Mouse (Mus musculus): ENCODE results near the gene Fkbp15. TPM values are rescaled to one million over a fixed set of nuclear protein-coding genes. Genes with fewer than 3 reads are reported as not detected.

Gene Fkbp15
- polyA plus RNA-seq, 1 experiment from 2014 or later, result 17.8 TPM

DNA sequence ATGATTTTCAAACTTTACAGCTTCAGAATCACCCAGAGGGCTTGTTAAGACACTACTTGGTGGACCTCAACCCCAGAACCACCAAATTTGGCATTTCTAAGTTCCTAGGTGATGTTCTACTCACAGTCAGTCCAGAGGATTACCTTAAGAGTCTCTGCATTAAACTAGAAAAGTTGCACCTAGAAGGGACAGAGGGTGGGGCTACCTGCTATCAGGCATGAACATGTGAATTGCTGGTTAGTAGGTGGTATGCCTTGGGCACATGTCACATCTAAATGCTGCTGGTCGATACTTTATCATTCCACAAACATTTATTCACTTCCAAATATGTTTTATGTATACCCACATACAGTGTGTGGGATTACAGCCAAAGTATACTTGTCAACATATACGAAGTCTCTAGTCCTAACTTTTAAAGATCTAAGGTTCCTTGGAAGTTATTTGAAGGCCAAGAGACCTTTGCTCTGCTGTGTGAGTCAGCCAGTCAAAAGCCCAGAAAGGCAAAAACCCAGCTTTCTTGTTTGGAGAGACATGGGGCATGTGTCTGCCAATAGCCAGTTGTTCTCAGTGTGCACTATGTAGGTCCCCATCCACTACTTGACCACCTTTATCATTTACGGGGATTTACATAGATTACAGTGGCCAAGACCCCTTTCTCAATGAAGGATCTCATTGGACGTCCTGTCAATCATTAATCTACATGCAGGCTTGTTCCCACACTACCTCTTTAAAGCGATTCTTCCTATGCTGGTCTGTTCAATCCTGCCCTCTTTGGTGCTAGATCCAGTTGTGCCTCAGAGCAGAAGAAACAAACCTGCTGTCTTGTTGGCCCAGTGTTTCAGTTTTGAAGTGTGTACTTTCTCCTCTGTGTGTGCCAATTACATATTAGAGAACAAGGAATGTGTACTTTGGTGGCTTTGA is 29.5 kb upstream of the Fkbp15 start:
- ATAC-seq (ENCODE audit: extremely low read depth, insufficient number of reproducible peaks, low FRiP score, low TSS enrichment), result no peak
- Histone ChIP-seq H3K9ac (no peak overlapping the region), H3K4me3 (no peak overlapping the region), H3K4me1 (no peaks in the 10 kb centered on the region), H3K9me3 (no peaks in the 10 kb centered on the region), H3K36me3 (peaks cover 79% of the 10 kb centered on the region), H3K27me3 (replicated peaks) (no peaks in the 10 kb centered on the region), H3K27ac (replicated peaks) (no peak overlapping the region), H3K4me2 (no peak overlapping the region)
- WGBS, result 79% methylated on average over 5 of the region's 5 CpGs

DNA sequence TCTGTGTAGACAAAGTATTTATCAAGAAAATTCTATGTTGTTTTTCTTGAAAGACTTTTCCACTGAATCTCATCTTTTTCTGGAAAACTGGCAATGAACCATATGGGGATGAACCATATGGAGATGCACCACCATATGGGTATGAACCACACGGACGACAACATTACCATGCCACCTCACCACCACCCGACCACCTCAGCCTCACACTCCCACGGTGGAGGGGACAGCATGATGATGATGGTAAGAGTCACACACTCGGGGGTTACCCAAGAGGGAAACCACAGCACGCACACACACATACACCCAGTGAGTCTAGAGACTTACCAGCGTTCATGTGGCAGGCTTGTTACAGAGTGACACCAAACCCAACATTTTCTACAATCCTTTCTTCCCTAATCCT is 25.1 kb upstream of the Fkbp15 start:
- H3K36me3 ChIP-seq, result peaks cover 59% of the 10 kb centered on the region
- H3K9me3 ChIP-seq, result no peaks in the 10 kb centered on the region
- H3K4me2 ChIP-seq, result no peak overlapping the region
- no peak for ATAC-seq (ENCODE audit: extremely low read depth, insufficient number of reproducible peaks, low FRiP score, low TSS enrichment)
- 91% methylated on average over 7 of the region's 7 CpGs for WGBS
- H3K9ac ChIP-seq, result no peak overlapping the region
- peaks cover 5% of the 10 kb centered on the region; the same call in 1 of the 2 replicates for H3K4me1 ChIP-seq
- no peak overlapping the region for H3K27ac ChIP-seq (replicated peaks)
- H3K27me3 ChIP-seq (replicated peaks), result no peaks in the 10 kb centered on the region
- no peak overlapping the region for H3K4me3 ChIP-seq

DNA sequence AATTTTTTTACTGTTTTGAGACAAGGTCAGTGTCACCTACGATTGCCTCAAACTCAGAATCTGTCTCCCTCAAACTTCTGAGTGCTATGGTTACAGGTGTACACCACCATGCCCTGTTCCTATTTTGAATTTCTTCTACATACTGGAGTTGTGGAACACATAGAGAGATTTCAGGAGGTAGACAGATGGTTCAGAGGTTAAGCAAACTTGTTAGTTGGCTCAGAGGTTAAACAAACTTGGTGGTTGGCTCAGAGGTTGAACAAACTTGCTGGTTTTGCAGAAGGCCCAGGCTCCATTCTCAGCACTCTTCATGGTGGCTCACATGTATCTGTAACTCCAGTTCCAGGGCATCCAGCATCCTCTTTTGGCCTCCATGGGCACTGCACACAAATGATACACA is 23.8 kb upstream of the Fkbp15 start:
- Histone ChIP-seq H3K4me3 (no peak overlapping the region), H3K4me2 (no peak overlapping the region), H3K9ac (no peak overlapping the region), H3K27ac (replicated peaks) (no peak overlapping the region), H3K36me3 (peaks cover 47% of the 10 kb centered on the region), H3K9me3 (no peaks in the 10 kb centered on the region), H3K27me3 (replicated peaks) (no peaks in the 10 kb centered on the region), H3K4me1 (peaks cover 5% of the 10 kb centered on the region)
- no peak for ATAC-seq (ENCODE audit: extremely low read depth, insufficient number of reproducible peaks, low FRiP score, low TSS enrichment)
- WGBS, result 82% methylated on average over 1 of the region's 1 CpGs

DNA sequence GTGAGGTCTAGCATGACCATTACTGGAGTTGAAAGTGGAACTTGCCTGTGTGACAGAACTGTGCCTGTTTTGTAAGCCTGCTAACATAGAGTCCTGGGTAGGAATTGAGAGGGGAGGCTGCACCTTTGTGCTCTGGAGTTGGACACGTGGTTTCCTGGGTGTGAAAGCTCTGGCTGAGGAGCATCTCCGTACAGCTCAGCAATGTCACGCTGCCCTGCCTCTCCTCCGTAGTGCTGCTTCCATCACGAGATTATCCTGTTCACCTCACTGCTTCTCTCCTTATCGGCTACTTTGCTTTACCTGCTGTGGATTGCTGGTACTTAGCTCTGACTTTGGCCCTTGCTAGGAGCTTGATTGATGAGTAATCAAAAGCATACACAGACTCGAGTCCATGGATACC is 23.4 kb upstream of the Fkbp15 start:
- H3K27ac ChIP-seq (replicated peaks), result no peak overlapping the region
- 70% methylated on average over 7 of the region's 7 CpGs for WGBS
- H3K27me3 ChIP-seq (replicated peaks), result no peaks in the 10 kb centered on the region
- H3K9me3 ChIP-seq, result no peaks in the 10 kb centered on the region
- ATAC-seq (ENCODE audit: extremely low read depth, insufficient number of reproducible peaks, low FRiP score, low TSS enrichment), result no peak
- H3K9ac ChIP-seq, result no peak overlapping the region
- H3K4me2 ChIP-seq, result no peak overlapping the region
- no peak overlapping the region for H3K4me3 ChIP-seq
- H3K36me3 ChIP-seq, result peaks cover 42% of the 10 kb centered on the region
- H3K4me1 ChIP-seq, result peaks cover 9% of the 10 kb centered on the region

DNA sequence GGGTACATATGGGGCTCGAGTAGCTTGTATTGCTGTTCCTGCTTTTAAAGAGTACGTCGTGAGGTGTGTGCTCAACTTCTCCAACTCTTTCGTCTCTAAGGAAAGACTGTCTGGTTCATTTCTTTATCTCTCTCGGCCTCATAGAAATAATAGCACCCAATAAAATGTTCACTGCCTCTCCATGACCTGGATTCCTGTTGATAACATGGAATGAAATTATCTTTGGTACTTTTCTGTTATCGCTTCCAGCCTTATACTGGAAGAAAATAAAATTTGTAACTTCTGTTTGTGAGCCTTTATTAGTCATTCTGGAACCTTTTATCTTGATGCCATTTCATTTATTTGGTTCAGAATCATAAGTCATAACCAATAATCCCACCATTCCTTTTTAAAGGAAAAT is 22.9 kb upstream of the Fkbp15 start:
- ATAC-seq (ENCODE audit: extremely low read depth, insufficient number of reproducible peaks, low FRiP score, low TSS enrichment), result no peak
- Histone ChIP-seq H3K36me3 (peaks cover 37% of the 10 kb centered on the region), H3K27ac (replicated peaks) (no peak overlapping the region), H3K4me2 (no peak overlapping the region), H3K27me3 (replicated peaks) (no peaks in the 10 kb centered on the region), H3K4me1 (peaks cover 13% of the 10 kb centered on the region), H3K4me3 (no peak overlapping the region), H3K9me3 (no peaks in the 10 kb centered on the region), H3K9ac (no peak overlapping the region)
- WGBS, result 79% methylated on average over 6 of the region's 6 CpGs

DNA sequence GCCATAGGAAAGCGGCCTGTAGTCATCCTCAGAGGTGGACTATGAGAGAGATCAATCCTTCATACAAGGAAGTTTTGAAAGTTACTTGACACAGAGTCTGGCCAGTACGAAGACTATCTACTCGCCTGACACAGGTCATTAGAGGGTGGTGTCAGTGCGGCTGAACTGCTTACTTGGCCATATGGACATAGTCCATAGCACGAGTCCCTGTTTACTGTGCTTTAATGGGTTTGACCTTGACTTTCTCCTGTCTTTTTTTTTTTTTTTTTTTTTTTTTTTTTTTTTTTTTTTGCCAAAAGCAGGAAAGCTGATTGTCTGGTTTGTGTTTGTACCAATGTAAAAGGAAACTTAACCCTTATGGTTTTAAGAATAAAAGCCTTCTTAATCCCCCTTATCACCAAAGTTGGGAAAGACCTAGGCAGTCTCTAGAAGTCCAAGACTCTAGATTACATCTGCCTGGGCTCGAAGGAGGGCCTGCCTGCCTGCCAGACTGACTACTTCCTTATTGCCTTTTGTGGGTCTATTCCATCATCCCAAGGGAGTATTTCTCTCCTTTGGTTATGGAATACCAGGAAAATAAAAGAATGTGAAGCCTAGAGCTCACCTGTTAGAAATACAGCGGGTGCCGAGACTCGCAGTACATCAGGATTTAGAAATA is 19.5 kb upstream of the Fkbp15 start:
- Histone ChIP-seq H3K4me3 (no peak overlapping the region), H3K9ac (no peak overlapping the region), H3K36me3 (peaks cover 10% of the 10 kb centered on the region; the same call in 1 of the 2 replicates), H3K4me1 (peaks cover 18% of the 10 kb centered on the region), H3K27ac (replicated peaks) (no peak overlapping the region), H3K4me2 (no peak overlapping the region), H3K27me3 (replicated peaks) (no peaks in the 10 kb centered on the region), H3K9me3 (no peaks in the 10 kb centered on the region)
- ATAC-seq (ENCODE audit: extremely low read depth, insufficient number of reproducible peaks, low FRiP score, low TSS enrichment), result no peak
- 76% methylated on average over 9 of the region's 9 CpGs for WGBS

DNA sequence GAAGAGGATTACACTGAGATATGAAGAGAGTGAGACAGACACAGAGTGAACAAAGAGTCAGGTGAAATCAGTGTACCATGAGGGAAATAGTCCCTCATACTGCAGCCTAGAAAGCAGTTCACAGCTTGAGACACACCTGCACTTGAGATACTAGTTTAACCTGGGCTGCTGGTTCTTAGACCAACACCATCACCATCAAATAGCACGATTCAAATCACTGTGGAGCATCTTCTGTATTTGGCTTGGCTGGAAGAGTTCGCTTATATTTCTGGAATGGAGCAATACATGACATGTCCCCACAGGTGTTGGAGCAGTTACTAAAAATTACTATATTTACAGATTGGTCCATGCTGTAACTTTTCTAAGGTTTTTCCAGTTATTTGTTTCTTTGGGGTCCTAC is 15.8 kb upstream of the Fkbp15 start:
- WGBS, result 86% methylated on average over 2 of the region's 2 CpGs

DNA sequence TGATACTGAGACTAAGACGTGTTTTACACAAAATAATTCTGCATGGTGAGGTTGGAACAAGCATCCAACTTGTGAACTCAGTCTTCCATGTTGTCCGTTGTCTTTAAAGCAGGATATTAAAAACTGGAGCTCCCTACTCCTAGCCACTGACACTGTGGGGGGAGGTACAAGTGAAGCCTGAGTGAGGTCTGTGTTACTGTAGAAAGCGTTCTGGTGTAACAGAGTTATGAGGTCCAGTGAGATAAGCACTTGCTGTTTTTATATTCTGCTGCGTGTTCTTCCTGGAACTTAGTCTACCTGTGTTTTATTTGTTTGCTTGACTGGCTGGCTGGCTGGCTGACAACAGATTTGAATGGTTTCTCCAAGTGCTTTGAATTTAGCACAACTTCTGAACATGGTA is 14.0 kb upstream of the Fkbp15 start:
- 37% methylated on average over 4 of the region's 4 CpGs for WGBS

More for the DNA sequence above, 15.8 kb upstream of the Fkbp15 start:
- Histone ChIP-seq H3K27me3 (replicated peaks) (no peaks in the 10 kb centered on the region), H3K9me3 (no peaks in the 10 kb centered on the region), H3K4me1 (peaks cover 51% of the 10 kb centered on the region), H3K4me2 (no peak overlapping the region), H3K9ac (no peak overlapping the region), H3K4me3 (no peak overlapping the region), H3K36me3 (no peaks in the 10 kb centered on the region), H3K27ac (replicated peaks) (no peak overlapping the region)
- no peak for ATAC-seq (ENCODE audit: extremely low read depth, insufficient number of reproducible peaks, low FRiP score, low TSS enrichment)

DNA sequence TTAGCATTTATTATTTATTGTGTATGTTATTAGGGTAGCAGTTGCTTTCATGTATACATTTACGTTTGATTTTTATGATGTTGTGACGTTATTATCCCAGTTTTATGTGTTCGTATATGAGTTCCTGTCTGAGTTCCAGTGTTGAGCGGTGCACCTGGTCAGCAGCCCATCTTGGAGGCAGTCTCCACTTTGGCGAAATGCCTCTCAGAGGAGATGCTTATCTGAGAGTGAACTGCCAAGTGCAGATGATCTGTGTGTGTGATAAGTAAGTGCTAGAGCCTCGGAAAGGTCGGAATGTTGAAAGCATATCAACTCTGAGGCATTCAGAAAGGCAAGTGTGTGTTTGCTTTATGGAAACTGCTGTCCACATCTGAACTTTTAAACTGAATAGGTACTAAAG is 13.3 kb upstream of the Fkbp15 start:
- H3K4me1 ChIP-seq, result peaks cover 63% of the 10 kb centered on the region

More for the DNA sequence above, 14.0 kb upstream of the Fkbp15 start:
- Histone ChIP-seq H3K4me2 (peak overlapping the region; percentile 10; the same call in 1 of the 2 replicates), H3K4me1 (peaks cover 62% of the 10 kb centered on the region), H3K9me3 (no peaks in the 10 kb centered on the region), H3K4me3 (no peak overlapping the region), H3K27ac (replicated peaks) (peak overlapping the region; percentile 34), H3K9ac (peak overlapping the region; percentile 15; the same call in 1 of the 2 replicates), H3K36me3 (no peaks in the 10 kb centered on the region), H3K27me3 (replicated peaks) (no peaks in the 10 kb centered on the region)
- no peak for ATAC-seq (ENCODE audit: extremely low read depth, insufficient number of reproducible peaks, low FRiP score, low TSS enrichment)

DNA sequence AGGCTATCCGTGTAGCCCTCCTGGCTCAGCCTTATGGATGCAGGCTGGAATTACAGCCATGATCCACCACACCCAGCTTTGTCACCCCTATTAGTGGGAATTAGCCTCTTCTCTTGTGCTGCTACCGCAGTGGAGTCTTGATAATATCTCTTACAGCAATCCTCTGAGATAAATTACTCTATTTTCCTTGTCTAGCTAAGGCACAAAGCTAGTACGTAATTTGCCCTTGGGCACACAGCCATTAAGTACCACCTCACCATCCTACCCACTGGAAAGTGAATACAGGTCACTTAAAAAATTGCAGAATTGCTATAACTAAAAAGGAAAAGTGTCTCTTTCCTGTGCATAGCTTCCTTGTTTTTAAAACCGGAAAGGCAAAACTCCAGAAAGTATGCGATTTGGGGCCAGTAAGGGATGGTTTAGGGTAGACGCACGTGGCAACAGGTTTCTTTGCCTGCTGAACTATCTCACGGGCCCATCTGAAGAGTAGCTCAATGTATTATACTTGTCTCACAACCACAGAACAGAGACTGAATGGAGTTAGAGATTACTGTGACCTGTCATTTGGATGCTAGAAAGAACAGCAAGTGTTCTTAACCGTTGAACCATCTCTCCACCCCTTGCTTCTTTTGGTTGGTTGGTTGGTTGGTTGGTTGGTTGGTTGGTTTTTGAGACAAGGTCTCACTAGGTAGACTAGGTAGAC is 12.6 kb upstream of the Fkbp15 start:
- peaks cover 63% of the 10 kb centered on the region for H3K4me1 ChIP-seq
- no peaks in the 10 kb centered on the region for H3K36me3 ChIP-seq
- no peak overlapping the region for H3K9ac ChIP-seq
- H3K9me3 ChIP-seq, result no peaks in the 10 kb centered on the region
- no peaks in the 10 kb centered on the region for H3K27me3 ChIP-seq (replicated peaks)
- no peak overlapping the region for H3K4me3 ChIP-seq
- no peak overlapping the region for H3K4me2 ChIP-seq
- H3K27ac ChIP-seq (replicated peaks), result no peak overlapping the region
- no peak for ATAC-seq (ENCODE audit: extremely low read depth, insufficient number of reproducible peaks, low FRiP score, low TSS enrichment)
- 80% methylated on average over 9 of the region's 9 CpGs for WGBS

More for the DNA sequence above, 13.3 kb upstream of the Fkbp15 start:
- no peak for ATAC-seq (ENCODE audit: extremely low read depth, insufficient number of reproducible peaks, low FRiP score, low TSS enrichment)
- Histone ChIP-seq H3K9ac (no peak overlapping the region), H3K4me2 (no peak overlapping the region), H3K27me3 (replicated peaks) (no peaks in the 10 kb centered on the region), H3K4me3 (no peak overlapping the region), H3K9me3 (no peaks in the 10 kb centered on the region), H3K27ac (replicated peaks) (no peak overlapping the region), H3K36me3 (no peaks in the 10 kb centered on the region)
- 63% methylated on average over 7 of the region's 7 CpGs for WGBS

DNA sequence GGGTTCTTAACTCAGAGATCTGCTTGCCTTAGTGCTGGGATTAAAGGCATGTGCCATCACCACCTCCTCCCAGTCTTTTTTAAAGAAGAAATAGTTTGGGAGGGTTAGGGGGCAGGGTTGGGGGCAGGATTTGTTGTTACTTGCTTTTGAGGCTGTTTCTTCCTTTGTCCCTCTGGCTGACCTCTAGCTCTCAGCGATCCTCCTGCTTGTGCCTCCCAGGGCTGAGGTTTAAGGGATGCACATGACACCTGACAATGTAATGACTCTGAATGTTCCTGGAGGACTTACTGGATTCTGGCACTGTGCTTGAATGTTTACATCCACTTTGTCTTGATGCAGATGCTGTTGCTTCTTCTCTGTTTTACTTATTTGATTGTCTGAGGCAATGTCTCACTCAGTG is 12.1 kb upstream of the Fkbp15 start:
- no peak overlapping the region for H3K4me2 ChIP-seq
- no peaks in the 10 kb centered on the region for H3K36me3 ChIP-seq
- H3K4me1 ChIP-seq, result peaks cover 63% of the 10 kb centered on the region
- no peak overlapping the region for H3K4me3 ChIP-seq
- H3K27ac ChIP-seq (replicated peaks), result no peak overlapping the region
- H3K9me3 ChIP-seq, result no peaks in the 10 kb centered on the region
- 0 out of 2 replicates have a peak overlapping the region, but pooled peaks have one; percentile 10 for H3K9ac ChIP-seq
- no peaks in the 10 kb centered on the region for H3K27me3 ChIP-seq (replicated peaks)
- WGBS, result 37% methylated on average over 1 of the region's 1 CpGs
- ATAC-seq (ENCODE audit: extremely low read depth, insufficient number of reproducible peaks, low FRiP score, low TSS enrichment), result no peak
